Mouse (Mus musculus) cerebellum, adult 2 months (tissue): Measurements from ENCODE around the gene Cdk9. TPM values are rescaled to one million over a fixed set of nuclear protein-coding genes. Genes with fewer than 3 reads are reported as not detected.

Experiments
- DNase-seq, 2 experiments: peaks; one replicate each; pipeline ENCODE4 v3.0.0; 2021
- H3K27ac ChIP-seq: fragments of 200-500 bp; 2 replicates; pipeline ENCODE4 v1.5.1; 2012; ENCODE audit warnings: low read length, control low read depth, inconsistent platforms; ENCODE audit not compliant: insufficient read depth
- H3K27me3 ChIP-seq: fragments of 200-500 bp; 2 replicates; pipeline ENCODE4 v1.6.1; 2012; ENCODE audit warnings: inconsistent platforms, mild to moderate bottlenecking, low read length, moderate library complexity; ENCODE audit not compliant: control insufficient read depth, insufficient read depth
- H3K4me1 ChIP-seq: fragments of 200-500 bp; 2 replicates; pipeline ENCODE4 v1.6.1; 2011; ENCODE audit warnings: low read length; ENCODE audit not compliant: control insufficient read depth, insufficient read depth
- H3K4me3 ChIP-seq: fragments of 200-500 bp; replicated peaks from 2 replicates; pipeline ENCODE3; 2011; ENCODE audit warnings: mild to moderate bottlenecking, low read depth, low read length, control low read depth; ENCODE audit not compliant: insufficient read depth
- CTCF ChIP-seq: fragments of 200-500 bp; IDR thresholded peaks from 2 replicates; pipeline ENCODE4 v1.5.1; 2011; ENCODE audit warnings: low read depth, mild to moderate bottlenecking, control low read depth, low read length, moderate library complexity, borderline replicate concordance; ENCODE audit not compliant: insufficient read depth
- POLR2A ChIP-seq: fragments of 200-500 bp; IDR thresholded peaks from 2 replicates; pipeline ENCODE4 v1.6.1; 2011; ENCODE audit warnings: low read length, control low read depth, borderline replicate concordance; ENCODE audit not compliant: insufficient read depth
- WGBS: fragments of 180-500 bp; shearing (Covaris S2); methylation state at CpG from one replicate; pipeline ENCODE4 v1.1.7; 2018; 5-methylcytosine and 5-hydroxymethylcytosine counted together
- polyA plus RNA-seq: library from polyadenylated mRNA; depleted of rRNA; stranded (reverse); fragments of >200 nt; gene quantifications from 2 replicates; pipeline ENCODE4 v1.2.3, GENCODE M21; 2012

Cdk9 gene
- polyA plus RNA-seq, 1 experiment = 186 TPM

GRCm38 (mm10) chr2:32703046-32703445 is 9.8 kb downstream of the Cdk9 start:
- TF ChIP-seq CTCF (no peak), POLR2A (no peak)
- H3K27ac ChIP-seq = no peak overlapping the region
- H3K4me3 ChIP-seq = no peak overlapping the region
- no peaks in the 10 kb centered on the region for H3K27me3 ChIP-seq
- H3K4me1 ChIP-seq = no peaks in the 10 kb centered on the region
- 93% methylated on average over 8 of the region's 8 CpGs for WGBS
- no peak for DNase-seq

- H3K4me1 ChIP-seq = no peaks in the 10 kb centered on the region
- no peaks in the 10 kb centered on the region for H3K27me3 ChIP-seq
- TF ChIP-seq POLR2A = no peak
- no peak for TF ChIP-seq CTCF
- no peak overlapping the region for H3K27ac ChIP-seq
- 78% methylated on average over 14 of the region's 14 CpGs for WGBS
- DNase-seq = no peak
- no peak overlapping the region for H3K4me3 ChIP-seq
Measured at GRCm38 (mm10) chr2:32700966-32701743, 11.7 kb downstream of the Cdk9 start.

GRCm38 (mm10) chr2:32699680-32700079 is 13.2 kb downstream of the Cdk9 start:
- Histone ChIP-seq H3K27me3 (no peaks in the 10 kb centered on the region), H3K4me1 (no peaks in the 10 kb centered on the region), H3K4me3 (no peak overlapping the region), H3K27ac (no peak overlapping the region)
- WGBS = 78% methylated on average over 6 of the region's 6 CpGs
- TF ChIP-seq CTCF (no peak), POLR2A (no peak)
- no peak for DNase-seq

GRCm38 (mm10) chr2:32694691-32695090 is 18.2 kb downstream of the Cdk9 start:
- no peak for DNase-seq
- Histone ChIP-seq H3K27me3 (no peaks in the 10 kb centered on the region), H3K4me3 (peak overlapping the region; percentile 82), H3K4me1 (peaks cover 4% of the 10 kb centered on the region; the same call in 1 of the 2 replicates), H3K27ac (no peak overlapping the region)
- 77% methylated on average over 12 of the region's 12 CpGs for WGBS
- TF ChIP-seq POLR2A (no peak), CTCF (no peak)

- Histone ChIP-seq H3K27me3 (no peaks in the 10 kb centered on the region), H3K4me3 (peak overlapping the region; percentile 82), H3K27ac (peak overlapping the region; percentile 57), H3K4me1 (peaks cover 4% of the 10 kb centered on the region; the same call in 1 of the 2 replicates)
- WGBS = under 1% methylated on average over 51 of the region's 51 CpGs
- DNase-seq = peak; percentile 95 to 96
- TF ChIP-seq POLR2A (peak; percentile 83), CTCF (peak; percentile 82)
Measured at GRCm38 (mm10) chr2:32693823-32694411, 19.0 kb downstream of the Cdk9 start.

- TF ChIP-seq CTCF = no peak
- no peak for TF ChIP-seq POLR2A
Measured at GRCm38 (mm10) chr2:32693282-32693681, 19.6 kb downstream of the Cdk9 start.

GRCm38 (mm10) chr2:32692496-32692895 is 20.4 kb downstream of the Cdk9 start:
- H3K4me1 ChIP-seq = peaks cover 4% of the 10 kb centered on the region; the same call in 1 of the 2 replicates
- DNase-seq = no peak
- H3K27me3 ChIP-seq = no peaks in the 10 kb centered on the region
- WGBS = 79% methylated on average over 14 of the region's 14 CpGs
- no peak for TF ChIP-seq POLR2A
- no peak for TF ChIP-seq CTCF
- H3K27ac ChIP-seq = no peak overlapping the region
- no peak overlapping the region for H3K4me3 ChIP-seq

More at GRCm38 (mm10) chr2:32693282-32693681, 19.6 kb downstream of the Cdk9 start:
- H3K27me3 ChIP-seq = no peaks in the 10 kb centered on the region
- 3% methylated on average over 7 of the region's 7 CpGs for WGBS
- no peak overlapping the region for H3K27ac ChIP-seq
- DNase-seq = peak; percentile 39 to 40
- H3K4me3 ChIP-seq = peak overlapping the region; percentile 78
- peaks cover 4% of the 10 kb centered on the region; the same call in 1 of the 2 replicates for H3K4me1 ChIP-seq
